Mouse (Mus musculus): ENCODE measurements around the gene Cops7b. TPM values are rescaled to one million over a fixed set of nuclear protein-coding genes. Genes with fewer than 3 reads are reported as not detected.

Gene Cops7b
- polyA plus RNA-seq, 1 experiment from 2014 or later: 35.2 TPM

DNA sequence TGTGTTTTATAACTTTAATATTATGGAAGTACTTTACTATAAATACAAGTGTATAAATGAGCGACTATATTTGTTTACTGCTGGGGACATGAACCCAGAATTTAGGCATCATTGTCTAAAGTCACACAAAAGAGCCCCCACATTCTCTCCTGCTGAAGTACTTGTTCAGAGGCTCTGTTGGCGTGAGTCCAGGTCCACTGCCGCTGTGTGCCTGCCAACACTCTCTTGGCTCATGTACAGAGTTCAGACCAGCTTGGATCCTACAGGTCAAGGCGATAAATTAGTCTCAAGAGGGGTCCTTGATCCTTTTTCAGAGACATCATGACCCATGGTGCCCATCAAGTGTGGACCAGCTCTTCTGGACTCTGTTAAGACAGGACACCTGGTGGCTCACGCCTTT, 74.4 kb downstream of the Cops7b start:
- DNase-seq (ENCODE audit: low spot score): no peak

Small RNA genes within 50 kb of the gene (microRNA-seq; reads per million reads assigned to microRNA genes)
- gene Gm22955 (ENCODE audit: borderline number of aligned reads): not detected

Other genes with a start within 250 kb of the Cops7b start
- 458 and 464 TPM in 2 replicates for gene Ncl, start 223.5 kb upstream of the Cops7b start, polyA plus RNA-seq (2015; fragmentation: Nextera tagmentation; extraction: Ambion mirVana)
- gene Nmur1, start 156.7 kb upstream of the Cops7b start, polyA plus RNA-seq (2015; fragmentation: Nextera tagmentation; extraction: Ambion mirVana): 0.17 TPM in 1 of 2 replicates, not detected in the other
- gene Tex44, start 156.6 kb upstream of the Cops7b start, polyA plus RNA-seq (2015; fragmentation: Nextera tagmentation; extraction: Ambion mirVana): 0.08 TPM in 1 of 2 replicates, not detected in the other
- gene Ptma, start 56.2 kb upstream of the Cops7b start, polyA plus RNA-seq (2015; fragmentation: Nextera tagmentation; extraction: Ambion mirVana): 3,795 and 4,477 TPM in 2 replicates
- 52.2 and 55.4 TPM in 2 replicates for gene Pde6d, start 275 bp upstream of the Cops7b start, polyA plus RNA-seq (2015; fragmentation: Nextera tagmentation; extraction: Ambion mirVana)
- gene Nppc, start 87.7 kb downstream of the Cops7b start, polyA plus RNA-seq (2015; fragmentation: Nextera tagmentation; extraction: Ambion mirVana): 0.93 and 1.1 TPM in 2 replicates
- gene Dis3l2, start 120.9 kb downstream of the Cops7b start, polyA plus RNA-seq (2015; fragmentation: Nextera tagmentation; extraction: Ambion mirVana): 21.5 and 23.5 TPM in 2 replicates

Measured in thymus, postnatal 0 days (tissue).